Mouse (Mus musculus) G1E (cell line): Measurements from ENCODE around the gene Dnajb2. TPM values are rescaled to one million over a fixed set of nuclear protein-coding genes. Genes with fewer than 3 reads are reported as not detected.

Source experiments
- ATAC-seq: 2 replicates; pipeline ENCODE4 v1.8.0; 2016; ENCODE audit warnings: mild to moderate bottlenecking; ENCODE audit not compliant: insufficient number of reproducible peaks, poor library complexity, low FRiP score, severe bottlenecking; ENCODE audit errors: extremely low read depth
- DNase-seq: peaks from one replicate; pipeline ENCODE4 v3.0.0; 2012; ENCODE audit warnings: low spot score
- H3K27me3 ChIP-seq: 2 replicates; pipeline ENCODE4 v1.6.1; 2012; ENCODE audit warnings: mild to moderate bottlenecking, low read length, inconsistent platforms; ENCODE audit not compliant: insufficient read depth
- H3K36me3 ChIP-seq: replicated peaks from 2 replicates; pipeline ENCODE3; 2012; ENCODE audit warnings: mild to moderate bottlenecking, inconsistent platforms
- H3K4me1 ChIP-seq: 2 replicates; pipeline ENCODE4 v1.6.1; 2012; ENCODE audit warnings: low read depth, low read length, inconsistent platforms, mixed read lengths; ENCODE audit not compliant: insufficient read depth
- H3K4me3 ChIP-seq: 2 replicates; pipeline ENCODE4 v1.5.1; 2012; ENCODE audit warnings: low read depth, mild to moderate bottlenecking, inconsistent platforms, low read length, moderate library complexity, mixed read lengths
- H3K9me3 ChIP-seq: replicated peaks from 2 replicates; pipeline ENCODE4 v1.6.1; 2012; ENCODE audit warnings: inconsistent platforms
- CTCF ChIP-seq: IDR thresholded peaks from 2 replicates; pipeline ENCODE4 v1.5.1; 2012; ENCODE audit warnings: low read depth, low read length, inconsistent platforms, mixed read lengths
- GATA1 ChIP-seq: IDR thresholded peaks from 2 replicates; pipeline ENCODE4 v1.6.1; 2012; ENCODE audit warnings: borderline replicate concordance, low read length, inconsistent platforms, mixed read lengths
- GATA2 ChIP-seq: IDR thresholded peaks from 2 replicates; pipeline ENCODE4 v1.6.1; 2012; ENCODE audit warnings: low read depth, low read length, inconsistent platforms, borderline replicate concordance
- POLR2AphosphoS5 ChIP-seq: IDR thresholded peaks from 2 replicates; pipeline ENCODE4 v1.6.1; 2012; ENCODE audit warnings: low read depth, low read length, inconsistent platforms; ENCODE audit not compliant: insufficient replicate concordance
- TAL1 ChIP-seq: conservative IDR thresholded peaks from 2 replicates; pipeline ENCODE4 v1.6.1; 2012; ENCODE audit warnings: low read depth, low read length, inconsistent platforms, mixed read lengths
- polyA plus RNA-seq: library from polyadenylated mRNA; stranded (reverse); fragments of >175 nt; gene quantifications from 2 replicates; pipeline ENCODE4 v1.2.3, GENCODE M21; 2012
- total RNA-seq, 2 experiments: library from RNA; stranded (forward) in 1 of 2; stranded (reverse) in 1 of 2; fragments of 200-1000 nt in 1 of 2; fragments of >200 nt in 1 of 2; fragmentation: Nextera tagmentation in 1 of 2; gene quantifications; 2 replicates each; pipeline ENCODE4 v1.2.3; 2014 to 2017

Dnajb2 gene
- total and polyA plus RNA-seq, 3 experiments = 11.1 to 63.3 (median 13.9) TPM

- ATAC-seq (no peak), DNase-seq (no peak)
- Histone ChIP-seq H3K9me3 (no peaks in the 10 kb centered on the region), H3K4me3 (no peak overlapping the region), H3K36me3 (peaks cover 25% of the 10 kb centered on the region), H3K27me3 (peaks cover 2% of the 10 kb centered on the region; the same call in 1 of the 2 replicates), H3K4me1 (peaks cover 42% of the 10 kb centered on the region)
- TF ChIP-seq GATA2 (no peak), GATA1 (no peak), CTCF (no peak)
Measured at GRCm38 (mm10) chr1:75247071-75247930, 11.1 kb downstream of the Dnajb2 start.

GRCm38 (mm10) chr1:75248041-75248772 lies 12.0 kb downstream of the Dnajb2 start:
- ATAC-seq = no peak
- Histone ChIP-seq H3K27me3 (peaks cover 2% of the 10 kb centered on the region; the same call in 1 of the 2 replicates), H3K9me3 (no peaks in the 10 kb centered on the region), H3K4me1 (peaks cover 49% of the 10 kb centered on the region), H3K4me3 (no peak overlapping the region), H3K36me3 (peaks cover 20% of the 10 kb centered on the region)
- TF ChIP-seq TAL1 = no peak
- TF ChIP-seq GATA2 = no peak
- TF ChIP-seq GATA1 = no peak
- TF ChIP-seq CTCF = no peak
- TF ChIP-seq POLR2AphosphoS5 = no peak
- DNase-seq = no peak

GRCm38 (mm10) chr1:75250498-75250897 lies 14.3 kb downstream of the Dnajb2 start:
- Histone ChIP-seq H3K9me3 (no peaks in the 10 kb centered on the region), H3K4me3 (no peak overlapping the region), H3K27me3 (peaks cover 4% of the 10 kb centered on the region; the same call in 1 of the 2 replicates), H3K36me3 (peaks cover 2% of the 10 kb centered on the region), H3K4me1 (peaks cover 55% of the 10 kb centered on the region)
- TF ChIP-seq POLR2AphosphoS5 (no peak), CTCF (no peak), GATA2 (no peak), GATA1 (no peak), TAL1 (no peak)
- DNase-seq (no peak), ATAC-seq (no peak)

- Histone ChIP-seq H3K9me3 (no peaks in the 10 kb centered on the region), H3K4me3 (peak overlapping the region; percentile 63; the same call in 1 of the 2 replicates), H3K27me3 (peaks cover 6% of the 10 kb centered on the region; the same call in 1 of the 2 replicates), H3K36me3 (no peaks in the 10 kb centered on the region), H3K4me1 (peaks cover 63% of the 10 kb centered on the region)
- peak; percentile 90 for DNase-seq
- no peak for TF ChIP-seq GATA1
- TF ChIP-seq CTCF = peak; percentile 94
- no peak for TF ChIP-seq POLR2AphosphoS5
- TF ChIP-seq GATA2 = no peak
- peak; percentile 67; the same call in 1 of the 2 replicates for ATAC-seq
Measured at GRCm38 (mm10) chr1:75251112-75251970, 15.1 kb downstream of the Dnajb2 start.

GRCm38 (mm10) chr1:75252308-75252707 lies 16.1 kb downstream of the Dnajb2 start:
- Histone ChIP-seq H3K36me3 (no peaks in the 10 kb centered on the region), H3K27me3 (peaks cover 9% of the 10 kb centered on the region; the same call in 1 of the 2 replicates), H3K4me3 (no peak overlapping the region), H3K9me3 (no peaks in the 10 kb centered on the region), H3K4me1 (peaks cover 61% of the 10 kb centered on the region)
- TF ChIP-seq CTCF (no peak), TAL1 (no peak), GATA2 (no peak), POLR2AphosphoS5 (no peak), GATA1 (no peak)
- no peak for DNase-seq
- ATAC-seq = no peak
